12 mouse cellular contexts compared by ENCODE assay signal in genomic region chr3:152712957-152713356, GRCm38 (mm10). TPM values are rescaled to one million over a fixed set of nuclear protein-coding genes. Genes with fewer than 3 reads are reported as not detected.
"Had no signal": no experiment of that assay in that cellular context is flagged by ENCODE, and none has a peak within 500 bp of the region (broad histone marks: within the 10 kb centered on the region; RNA-seq: fewer than 3 reads in every experiment).

No protein-coding gene starts in this region.

- H3K27ac ChIP-seq: limb, embryonic 12.5 days; liver, embryonic 14.5 days; macrophage; midbrain, embryonic 12.5 days; neural tube, embryonic 12.5 days had no signal

- DNase-seq: kidney, adult 18-20 months; kidney, postnatal 14 days; layer of hippocampus, postnatal 36 days; liver; lung, adult 2 months; lung, postnatal 10 days had no signal

- H3K9me3 ChIP-seq: limb, embryonic 12.5 days; megakaryocyte, embryonic 14.5 days; midbrain, embryonic 12.5 days; neural tube, embryonic 12.5 days had no signal

- H3K36me3 ChIP-seq: limb, embryonic 12.5 days; midbrain, embryonic 12.5 days; neural tube, embryonic 12.5 days had no signal

- H3K27me3 ChIP-seq: limb, embryonic 12.5 days; neural tube, embryonic 12.5 days had no signal

- H3K9ac ChIP-seq: limb, embryonic 12.5 days; liver, embryonic 14.5 days; neural tube, embryonic 12.5 days had no signal

- H3K4me3 ChIP-seq: neural tube, embryonic 12.5 days had no signal

RNA-seq across cellular contexts. Expression of gene Ak5, which starts 44.8 kb away (rescaled TPM):
- polyA plus RNA-seq: macrophage had no signal
